Comparison of ENCODE assay signal across 8 mouse cellular contexts in genomic region chr2:52423611-52424247, GRCm38 (mm10). TPM values are rescaled to one million over a fixed set of nuclear protein-coding genes. Genes with fewer than 3 reads are reported as not detected.
DNase-seq lines count a peak whose midpoint lies in the region; ATAC-seq and TF ChIP-seq lines count a peak whose summit lies in the region.

No protein-coding gene starts in this region.

- no peaks in the 10 kb centered on the region for H3K9me3 ChIP-seq in lung, embryonic 15.5 days
- H3K9me3 ChIP-seq in intestine, embryonic 14.5 days (ENCODE audit: control insufficient read depth, low read length): no peaks in the 10 kb centered on the region
- no peaks in the 10 kb centered on the region for H3K9me3 ChIP-seq in midbrain, embryonic 11.5 days (ENCODE audit: control insufficient read depth, low read length)

- peak overlapping the region; percentile 98 for H3K9ac ChIP-seq in lung, embryonic 15.5 days
- H3K9ac ChIP-seq in intestine, embryonic 14.5 days (ENCODE audit: low read length): peak overlapping the region; percentile 93
- peak overlapping the region; percentile 93 for H3K9ac ChIP-seq in midbrain, embryonic 11.5 days (ENCODE audit: low read length)

- no peak for TF ChIP-seq POLR2A in cortical plate, adult 2 months (IDR thresholded peaks at IDR 0.05; ENCODE audit: extremely low read depth, insufficient read depth, low read length)

- peak overlapping the region; percentile 99 for H3K4me3 ChIP-seq in lung, embryonic 15.5 days
- peak overlapping the region; percentile 93 for H3K4me3 ChIP-seq in cortical plate, adult 2 months (ENCODE audit: insufficient read depth, low read length)
- H3K4me3 ChIP-seq in intestine, embryonic 14.5 days (ENCODE audit: low read depth, low read length): peak overlapping the region; percentile 89
- H3K4me3 ChIP-seq in midbrain, embryonic 11.5 days (ENCODE audit: low read depth, low read length): peak overlapping the region; percentile 93

- H3K4me2 ChIP-seq in lung, embryonic 15.5 days: peak overlapping the region; percentile 67
- H3K4me2 ChIP-seq in intestine, embryonic 14.5 days (ENCODE audit: low read length): peak overlapping the region; percentile 78
- peak overlapping the region; percentile 57 for H3K4me2 ChIP-seq in midbrain, embryonic 11.5 days

- H3K4me1 ChIP-seq in lung, embryonic 15.5 days: peaks cover 44% of the 10 kb centered on the region
- peaks cover 5% of the 10 kb centered on the region for H3K4me1 ChIP-seq in cortical plate, adult 2 months (ENCODE audit: control insufficient read depth, insufficient read depth, low read length)
- H3K4me1 ChIP-seq in intestine, embryonic 14.5 days (replicated peaks; ENCODE audit: control insufficient read depth, insufficient read depth, low read length): peaks cover 26% of the 10 kb centered on the region
- peaks cover 12% of the 10 kb centered on the region; the same call in 1 of the 2 replicates for H3K4me1 ChIP-seq in midbrain, embryonic 11.5 days (ENCODE audit: control insufficient read depth, insufficient read depth, low read length)

- peak overlapping the region; percentile 91 for H3K27ac ChIP-seq in lung, embryonic 15.5 days
- no peak overlapping the region for H3K27ac ChIP-seq in cortical plate, adult 2 months (ENCODE audit: insufficient read depth, low read length)
- H3K27ac ChIP-seq in intestine, embryonic 14.5 days (ENCODE audit: low read depth): no peak overlapping the region
- H3K27ac ChIP-seq in midbrain, embryonic 11.5 days (ENCODE audit: low read depth, low read length): no peak overlapping the region

- no peak for DNase-seq in lung, postnatal 4 days
- DNase-seq in intestine, embryonic 14.5 days (ENCODE audit: low spot score): no peak
- peak; percentile 91 for DNase-seq in midbrain, embryonic 11.5 days (ENCODE audit: low spot score, missing footprints)
- DNase-seq in embryo, embryonic 10.5 days (ENCODE audit: low spot score): no peak
- no peak for DNase-seq in layer of hippocampus, adult 11-12 months (ENCODE audit: low spot score)
- no peak for DNase-seq in left cerebral cortex, adult 9 months (ENCODE audit: low spot score in 2 of 2)

- H3K36me3 ChIP-seq in lung, embryonic 15.5 days: no peaks in the 10 kb centered on the region
- no peaks in the 10 kb centered on the region for H3K36me3 ChIP-seq in intestine, embryonic 14.5 days (ENCODE audit: control insufficient read depth, insufficient read depth, low read length)
- no peaks in the 10 kb centered on the region for H3K36me3 ChIP-seq in midbrain, embryonic 11.5 days (ENCODE audit: control insufficient read depth, insufficient read depth, low read length)

- under 1% methylated on average over 16 of the region's 16 CpGs for WGBS in lung, embryonic 15.5 days
- under 1% methylated on average over 16 of the region's 16 CpGs for WGBS in intestine, embryonic 14.5 days
- WGBS in midbrain, embryonic 11.5 days: 5% methylated on average over 16 of the region's 16 CpGs

- TF ChIP-seq CTCF in cortical plate, adult 2 months (IDR thresholded peaks at IDR 0.05; ENCODE audit: extremely low read depth, insufficient read depth, low read length): no peak

- H3K27me3 ChIP-seq in lung, embryonic 15.5 days: no peaks in the 10 kb centered on the region
- H3K27me3 ChIP-seq in intestine, embryonic 14.5 days (replicated peaks; ENCODE audit: control insufficient read depth, insufficient read depth, low read length): no peaks in the 10 kb centered on the region
- no peaks in the 10 kb centered on the region for H3K27me3 ChIP-seq in midbrain, embryonic 11.5 days (ENCODE audit: control insufficient read depth, insufficient read depth, low read length)

- no peak for ATAC-seq in lung, embryonic 15.5 days (ENCODE audit: borderline replicate concordance, extremely low read depth, low FRiP score, low TSS enrichment)
- no peak for ATAC-seq in intestine, embryonic 14.5 days (replicated peaks; ENCODE audit: low FRiP score, low TSS enrichment, low read depth)
- no peak for ATAC-seq in midbrain, embryonic 11.5 days (ENCODE audit: low FRiP score)

RNA-seq across cellular contexts. Expression of gene Arl5a, which starts 1.0 kb away (rescaled TPM):
- polyA plus RNA-seq in lung, embryonic 15.5 days (2015; fragmentation: Nextera tagmentation; extraction: Ambion mirVana): 40.0 and 40.2 TPM in 2 replicates
- polyA plus RNA-seq in cortical plate, adult 2 months (2012; rRNA removed): 41.8 TPM in 2 replicates
- 54.3 and 57.0 TPM in 2 replicates for polyA plus RNA-seq in intestine, embryonic 14.5 days (2014; fragmentation: Nextera tagmentation; extraction: Ambion mirVana)
- 77.9 and 79.1 TPM in 2 replicates for polyA plus RNA-seq in midbrain, embryonic 11.5 days (2014; fragmentation: Nextera tagmentation; extraction: Ambion mirVana)

RNA-seq across cellular contexts. Expression of gene Neb, which starts 45.5 kb away (rescaled TPM):
- polyA plus RNA-seq in lung, embryonic 15.5 days (2015; fragmentation: Nextera tagmentation; extraction: Ambion mirVana): 1.7 and 2.7 TPM in 2 replicates
- polyA plus RNA-seq in cortical plate, adult 2 months (2012; rRNA removed): 0.71 and 0.87 TPM in 2 replicates
- 0.07 and 0.35 TPM in 2 replicates for polyA plus RNA-seq in intestine, embryonic 14.5 days (2014; fragmentation: Nextera tagmentation; extraction: Ambion mirVana)
- polyA plus RNA-seq in midbrain, embryonic 11.5 days (2014; fragmentation: Nextera tagmentation; extraction: Ambion mirVana): 0.11 and 0.29 TPM in 2 replicates
